Mouse (Mus musculus): Measurements from ENCODE around the gene Pdss2. TPM values are rescaled to one million over a fixed set of nuclear protein-coding genes. Genes with fewer than 3 reads are reported as not detected.

The Pdss2 gene
- total and polyA plus RNA-seq, 2 experiments, result 10.2 to 10.3 TPM

GRCm38 (mm10) chr10:43368611-43369010, 147.3 kb downstream of the Pdss2 start:
- no peaks in the 10 kb centered on the region for H3K36me3 ChIP-seq (ENCODE audit: control insufficient read depth, insufficient read depth, low read length)
- H3K4me3 ChIP-seq (ENCODE audit: insufficient read depth, low read depth, low read length), result no peak overlapping the region
- no peak overlapping the region for H3K9ac ChIP-seq (ENCODE audit: low read depth, low read length)
- WGBS, result 98% methylated on average over 5 of the region's 5 CpGs
- no peaks in the 10 kb centered on the region for H3K27me3 ChIP-seq (ENCODE audit: control insufficient read depth, insufficient read depth, low read length)
- H3K4me1 ChIP-seq (ENCODE audit: control insufficient read depth, insufficient read depth, low read length), result peaks cover 5% of the 10 kb centered on the region; the same call in 1 of the 2 replicates
- no peak for TF ChIP-seq POLR2A (IDR thresholded peaks at IDR 0.05; ENCODE audit: extremely low read depth, insufficient read depth, low read length)
- no peak for TF ChIP-seq CTCF (IDR thresholded peaks at IDR 0.05; ENCODE audit: low read depth, low read length)
- no peak overlapping the region for H3K27ac ChIP-seq (replicated peaks; ENCODE audit: insufficient read depth, low read depth, low read length)
- DNase-seq (ENCODE audit: extremely low read depth, low read depth, low spot score), result no peak
- 0 out of 2 replicates have a peak, but pooled peaks cover 3% of the 10 kb centered on the region for H3K79me2 ChIP-seq (ENCODE audit: control insufficient read depth, insufficient read depth, low read length)

DNA sequence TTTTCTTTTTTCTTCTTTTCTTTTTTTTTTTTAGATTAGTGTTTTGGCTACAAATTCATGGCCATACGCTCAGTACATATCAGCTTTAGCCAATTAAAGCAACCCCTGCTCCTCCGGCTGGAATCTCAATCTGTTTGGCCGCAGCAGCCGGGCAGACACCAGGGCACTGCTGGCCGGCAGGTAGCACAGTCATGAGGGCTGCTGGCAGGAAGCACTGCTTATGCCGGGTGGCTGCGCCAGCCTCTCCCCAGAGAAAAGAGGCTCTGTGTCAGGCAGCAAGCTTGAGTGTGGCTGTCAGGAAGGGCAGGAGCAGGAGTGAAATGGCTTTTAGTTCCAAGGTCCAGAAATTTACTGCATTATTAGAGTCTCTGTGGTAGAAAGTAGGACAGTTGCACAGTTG, 151.0 kb downstream of the Pdss2 start:
- WGBS, result 92% methylated on average over 7 of the region's 7 CpGs

DNA sequence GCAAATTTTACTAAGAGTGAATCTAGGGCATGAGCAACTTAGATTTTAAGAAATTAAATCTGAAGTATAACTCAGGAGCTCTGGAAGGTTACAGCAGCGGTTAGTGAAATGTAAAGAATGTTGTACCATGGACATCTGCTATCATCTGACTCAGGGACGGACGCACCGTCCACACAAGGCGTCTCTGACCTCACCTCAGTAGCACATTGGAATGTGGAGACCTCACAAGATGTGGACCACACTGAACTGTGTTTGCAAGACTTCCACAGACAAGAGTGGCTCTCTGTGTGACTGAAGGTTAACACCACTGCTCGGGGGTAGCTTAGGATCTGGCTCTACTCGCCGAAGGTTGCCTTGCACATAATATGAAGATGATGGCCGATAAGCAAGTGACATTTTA, 151.7 kb downstream of the Pdss2 start:
- 97% methylated on average over 9 of the region's 9 CpGs for WGBS

More for the DNA sequence above, 151.0 kb downstream of the Pdss2 start:
- TF ChIP-seq POLR2A (IDR thresholded peaks at IDR 0.05; ENCODE audit: extremely low read depth, insufficient read depth, low read length) (no peak), CTCF (IDR thresholded peaks at IDR 0.05; ENCODE audit: low read depth, low read length) (no peak)
- no peak overlapping the region for H3K27ac ChIP-seq (replicated peaks; ENCODE audit: insufficient read depth, low read depth, low read length)
- H3K4me3 ChIP-seq (ENCODE audit: insufficient read depth, low read depth, low read length), result no peak overlapping the region
- DNase-seq (ENCODE audit: extremely low read depth, low read depth, low spot score), result no peak
- H3K4me1 ChIP-seq (ENCODE audit: control insufficient read depth, insufficient read depth, low read length), result no peaks in the 10 kb centered on the region
- H3K9ac ChIP-seq (ENCODE audit: low read depth, low read length), result no peak overlapping the region
- no peaks in the 10 kb centered on the region for H3K36me3 ChIP-seq (ENCODE audit: control insufficient read depth, insufficient read depth, low read length)
- H3K79me2 ChIP-seq (ENCODE audit: control insufficient read depth, insufficient read depth, low read length), result no peaks in the 10 kb centered on the region
- H3K27me3 ChIP-seq (ENCODE audit: control insufficient read depth, insufficient read depth, low read length), result no peaks in the 10 kb centered on the region

DNA sequence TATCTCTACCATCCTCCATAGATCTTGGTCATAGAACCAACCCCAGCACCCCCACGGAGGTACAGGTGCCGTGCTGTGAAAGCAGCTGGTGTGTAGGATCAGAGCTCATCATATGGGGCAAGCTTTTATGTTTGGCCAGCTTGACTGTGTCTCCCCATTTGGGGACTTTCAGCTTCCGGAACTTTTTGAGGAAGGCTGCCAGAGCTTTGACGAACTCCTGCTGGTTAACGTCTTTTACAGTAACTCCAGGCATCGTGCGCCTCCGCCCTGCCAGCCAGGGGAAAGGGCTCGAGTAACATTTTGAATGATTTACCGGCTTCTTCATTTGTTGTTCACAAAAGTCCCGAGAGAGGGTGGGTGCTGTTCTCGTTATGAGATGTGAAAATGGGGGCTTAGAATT, 152.4 kb downstream of the Pdss2 start:
- H3K27ac ChIP-seq (replicated peaks; ENCODE audit: insufficient read depth, low read depth, low read length), result no peak overlapping the region
- WGBS, result 94% methylated on average over 12 of the region's 12 CpGs
- no peaks in the 10 kb centered on the region for H3K79me2 ChIP-seq (ENCODE audit: control insufficient read depth, insufficient read depth, low read length)
- DNase-seq (ENCODE audit: extremely low read depth, low read depth, low spot score), result no peak
- H3K4me3 ChIP-seq (ENCODE audit: insufficient read depth, low read depth, low read length), result no peak overlapping the region
- H3K27me3 ChIP-seq (ENCODE audit: control insufficient read depth, insufficient read depth, low read length), result no peaks in the 10 kb centered on the region
- no peak overlapping the region for H3K9ac ChIP-seq (ENCODE audit: low read depth, low read length)
- peaks cover under 1% of the 10 kb centered on the region; the same call in 1 of the 2 replicates for H3K4me1 ChIP-seq (ENCODE audit: control insufficient read depth, insufficient read depth, low read length)
- TF ChIP-seq CTCF (IDR thresholded peaks at IDR 0.05; ENCODE audit: low read depth, low read length), result no peak
- no peak for TF ChIP-seq POLR2A (IDR thresholded peaks at IDR 0.05; ENCODE audit: extremely low read depth, insufficient read depth, low read length)
- H3K36me3 ChIP-seq (ENCODE audit: control insufficient read depth, insufficient read depth, low read length), result no peaks in the 10 kb centered on the region

More for the DNA sequence above, 151.7 kb downstream of the Pdss2 start:
- no peak overlapping the region for H3K4me3 ChIP-seq (ENCODE audit: insufficient read depth, low read depth, low read length)
- H3K27me3 ChIP-seq (ENCODE audit: control insufficient read depth, insufficient read depth, low read length), result no peaks in the 10 kb centered on the region
- TF ChIP-seq CTCF (IDR thresholded peaks at IDR 0.05; ENCODE audit: low read depth, low read length), result no peak
- TF ChIP-seq POLR2A (IDR thresholded peaks at IDR 0.05; ENCODE audit: extremely low read depth, insufficient read depth, low read length), result no peak
- H3K9ac ChIP-seq (ENCODE audit: low read depth, low read length), result no peak overlapping the region
- H3K27ac ChIP-seq (replicated peaks; ENCODE audit: insufficient read depth, low read depth, low read length), result no peak overlapping the region
- no peaks in the 10 kb centered on the region for H3K79me2 ChIP-seq (ENCODE audit: control insufficient read depth, insufficient read depth, low read length)
- H3K36me3 ChIP-seq (ENCODE audit: control insufficient read depth, insufficient read depth, low read length), result no peaks in the 10 kb centered on the region
- no peak for DNase-seq (ENCODE audit: extremely low read depth, low read depth, low spot score)
- no peaks in the 10 kb centered on the region for H3K4me1 ChIP-seq (ENCODE audit: control insufficient read depth, insufficient read depth, low read length)

DNA sequence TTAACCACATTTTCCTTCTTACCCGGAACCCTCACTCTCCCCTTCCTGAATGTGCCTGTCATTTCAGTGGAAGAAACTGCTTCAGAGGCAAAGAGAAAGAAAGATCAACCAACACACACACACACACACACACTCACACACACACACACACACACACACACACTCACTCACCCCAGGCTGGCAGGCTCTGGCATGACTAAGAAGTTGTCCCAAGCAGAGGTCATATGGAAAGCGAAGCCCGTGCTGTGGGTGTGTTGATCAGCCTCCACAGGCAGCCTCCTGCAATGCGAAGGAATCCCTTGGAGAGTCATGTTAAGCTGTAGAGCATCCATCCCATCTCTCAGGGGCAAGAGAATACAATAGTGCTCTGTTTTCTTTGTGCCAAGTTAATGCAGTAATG, 154.0 kb downstream of the Pdss2 start:
- peaks cover 5% of the 10 kb centered on the region; the same call in 1 of the 2 replicates for H3K4me1 ChIP-seq (ENCODE audit: control insufficient read depth, insufficient read depth, low read length)
- no peak overlapping the region for H3K27ac ChIP-seq (replicated peaks; ENCODE audit: insufficient read depth, low read depth, low read length)
- no peaks in the 10 kb centered on the region for H3K27me3 ChIP-seq (ENCODE audit: control insufficient read depth, insufficient read depth, low read length)
- no peaks in the 10 kb centered on the region for H3K36me3 ChIP-seq (ENCODE audit: control insufficient read depth, insufficient read depth, low read length)
- H3K9ac ChIP-seq (ENCODE audit: low read depth, low read length), result no peak overlapping the region
- H3K4me3 ChIP-seq (ENCODE audit: insufficient read depth, low read depth, low read length), result no peak overlapping the region
- DNase-seq (ENCODE audit: extremely low read depth, low read depth, low spot score), result no peak
- TF ChIP-seq POLR2A (IDR thresholded peaks at IDR 0.05; ENCODE audit: extremely low read depth, insufficient read depth, low read length), result no peak
- TF ChIP-seq CTCF (IDR thresholded peaks at IDR 0.05; ENCODE audit: low read depth, low read length), result no peak
- WGBS, result 80% methylated on average over 4 of the region's 4 CpGs
- H3K79me2 ChIP-seq (ENCODE audit: control insufficient read depth, insufficient read depth, low read length), result no peaks in the 10 kb centered on the region

- WGBS, result 96% methylated on average over 8 of the region's 8 CpGs
These were observed 155.5 kb downstream of the Pdss2 start for GRCm38 (mm10) chr10:43376749-43377148.

More at GRCm38 (mm10) chr10:43376749-43377148, 155.5 kb downstream of the Pdss2 start:
- Histone ChIP-seq H3K4me1 (ENCODE audit: control insufficient read depth, insufficient read depth, low read length) (peaks cover 5% of the 10 kb centered on the region; the same call in 1 of the 2 replicates), H3K27me3 (ENCODE audit: control insufficient read depth, insufficient read depth, low read length) (no peaks in the 10 kb centered on the region), H3K4me3 (ENCODE audit: insufficient read depth, low read depth, low read length) (no peak overlapping the region), H3K9ac (ENCODE audit: low read depth, low read length) (no peak overlapping the region), H3K79me2 (ENCODE audit: control insufficient read depth, insufficient read depth, low read length) (no peaks in the 10 kb centered on the region), H3K36me3 (ENCODE audit: control insufficient read depth, insufficient read depth, low read length) (no peaks in the 10 kb centered on the region), H3K27ac (replicated peaks; ENCODE audit: insufficient read depth, low read depth, low read length) (no peak overlapping the region)
- no peak for DNase-seq (ENCODE audit: extremely low read depth, low read depth, low spot score)
- TF ChIP-seq CTCF (IDR thresholded peaks at IDR 0.05; ENCODE audit: low read depth, low read length) (no peak), POLR2A (IDR thresholded peaks at IDR 0.05; ENCODE audit: extremely low read depth, insufficient read depth, low read length) (no peak)

All from liver, adult 2 months (tissue).